Mouse (Mus musculus) liver, embryonic 14.5 days (tissue): ENCODE data around the gene Fars2.

ENCODE experiments used
- CTCF ChIP-seq: IDR thresholded peaks from 2 replicates; pipeline ENCODE4 v1.5.1; 2016; ENCODE audit warnings: antibody characterized with exemption, low read depth, control low read depth
- EP300 ChIP-seq: IDR thresholded peaks from 2 replicates; pipeline ENCODE4 v1.6.1; 2016; ENCODE audit warnings: antibody characterized with exemption, low read depth

GRCm38 (mm10) chr13:36750056-36750455 is 632.8 kb downstream of the Fars2 start:
- no peak for TF ChIP-seq CTCF
- TF ChIP-seq EP300 = no peak
